Mouse (Mus musculus): ENCODE results near the gene Tanc1.

DNA sequence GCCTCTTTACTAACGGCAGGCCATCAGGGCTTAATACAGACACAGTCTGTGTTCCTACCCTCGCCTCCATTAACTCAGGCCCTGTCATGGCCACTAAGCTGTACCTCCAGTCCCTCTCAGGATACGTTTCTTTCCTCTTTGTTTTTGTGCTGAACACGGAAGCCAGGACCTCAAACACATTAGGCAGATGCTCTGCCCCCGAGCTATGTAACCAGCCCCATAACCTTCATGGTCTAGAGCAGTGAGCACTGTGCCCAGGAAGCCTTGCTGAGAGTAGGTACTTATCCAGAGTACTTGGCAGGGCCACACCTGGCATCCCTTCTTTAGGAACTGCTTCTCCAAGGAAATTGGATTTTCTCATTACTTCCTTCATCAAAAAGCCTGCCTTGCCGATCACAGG lies 125.5 kb downstream of the Tanc1 start:
- TF ChIP-seq CTCF (conservative IDR thresholded peaks at IDR 0.05; ENCODE audit: low read length), result no peak
- no peak for TF ChIP-seq POU5F1 (IDR thresholded peaks at IDR 0.05; ENCODE audit: borderline replicate concordance, low read length)
- no peak for TF ChIP-seq NANOG (IDR thresholded peaks at IDR 0.05; ENCODE audit: borderline replicate concordance, low read length)

Data from E14TG2a.4 (cell line).